Mouse (Mus musculus) stomach, embryonic 15.5 days (tissue): ENCODE measurements around the gene Epha4. TPM values are rescaled to one million over a fixed set of nuclear protein-coding genes. Genes with fewer than 3 reads are reported as not detected.

Source experiments
- ATAC-seq: fragments of 200-750 bp; cut with Nextera tagmentation; 2 replicates; pipeline ENCODE4 v1.8.0; 2017; ENCODE audit warnings: low read depth, moderate number of reproducible peaks, moderate TSS enrichment; ENCODE audit not compliant: insufficient read depth, low FRiP score
- H3K27ac ChIP-seq: fragments of 300-500 bp; sonication (generic); 2 replicates; pipeline ENCODE4 v1.5.1; 2015; ENCODE audit warnings: mild to moderate bottlenecking, inconsistent platforms
- H3K27me3 ChIP-seq: fragments of 300-500 bp; sonication (generic); replicated peaks from 2 replicates; pipeline ENCODE4 v1.6.1; 2015; ENCODE audit warnings: inconsistent platforms
- H3K36me3 ChIP-seq: fragments of 300-500 bp; sonication (generic); 2 replicates; pipeline ENCODE4 v1.6.1; 2015; ENCODE audit warnings: inconsistent platforms
- H3K4me1 ChIP-seq: fragments of 300-500 bp; sonication (generic); 2 replicates; pipeline ENCODE4 v1.6.1; 2015; ENCODE audit warnings: inconsistent platforms
- H3K4me2 ChIP-seq: fragments of 300-500 bp; sonication (generic); 2 replicates; pipeline ENCODE4 v1.6.1; 2015; ENCODE audit warnings: mild to moderate bottlenecking, inconsistent platforms
- H3K4me3 ChIP-seq: fragments of 300-500 bp; sonication (generic); replicated peaks from 2 replicates; pipeline ENCODE4 v1.5.1; 2015; ENCODE audit warnings: inconsistent platforms
- H3K9ac ChIP-seq: fragments of 300-500 bp; sonication (generic); 2 replicates; pipeline ENCODE4 v1.6.1; 2015; ENCODE audit warnings: inconsistent platforms
- H3K9me3 ChIP-seq: fragments of 300-500 bp; sonication (generic); 2 replicates; pipeline ENCODE4 v1.6.1; 2016; ENCODE audit warnings: inconsistent platforms
- WGBS: fragments of 180-500 bp; shearing (Covaris S2); methylation state at CpG from one replicate; pipeline ENCODE4 v1.1.7; 2015; 5-methylcytosine and 5-hydroxymethylcytosine counted together
- polyA plus RNA-seq: library from polyadenylated mRNA; unstranded; fragments of >200 nt; fragmentation: Nextera tagmentation; extraction: Ambion mirVana; gene quantifications from 2 replicates; pipeline ENCODE4 v1.2.1, GENCODE M21; 2015

The Epha4 gene
- polyA plus RNA-seq, 1 experiment from 2014 or later = 11.8 TPM

DNA sequence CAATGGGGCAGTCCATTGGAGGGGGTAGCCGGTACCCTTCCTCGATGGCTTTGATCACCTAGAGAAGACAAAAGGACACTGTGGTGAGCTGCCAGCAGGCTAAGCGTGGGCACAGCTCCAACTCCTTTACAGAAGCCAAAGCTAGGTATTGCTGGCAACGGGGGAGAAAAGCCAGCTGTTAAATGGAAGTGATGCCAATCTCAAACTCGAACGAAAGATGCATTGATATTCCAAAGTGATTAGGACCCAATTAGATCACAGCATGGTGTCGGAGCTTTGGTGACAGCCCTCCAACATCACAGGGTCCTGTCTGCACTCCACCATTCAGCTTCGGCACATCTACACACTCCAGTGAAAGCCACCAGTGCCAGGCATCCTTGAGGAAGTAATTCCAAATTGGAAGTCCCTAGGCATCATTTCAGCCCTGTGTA is 137.3 kb downstream of the Epha4 start:
- H3K4me3 ChIP-seq = no peak overlapping the region
- WGBS = 91% methylated on average over 8 of the region's 8 CpGs
- no peak overlapping the region for H3K27ac ChIP-seq
- H3K9me3 ChIP-seq = no peaks in the 10 kb centered on the region
- no peaks in the 10 kb centered on the region for H3K4me1 ChIP-seq
- H3K4me2 ChIP-seq = no peak overlapping the region
- no peaks in the 10 kb centered on the region; the same call in 1 of the 2 replicates for H3K36me3 ChIP-seq
- H3K27me3 ChIP-seq = no peaks in the 10 kb centered on the region
- ATAC-seq = no peak
- no peak overlapping the region for H3K9ac ChIP-seq

GRCm38 (mm10) chr1:77374054-77374453 is 140.8 kb downstream of the Epha4 start:
- Histone ChIP-seq H3K9me3 (no peaks in the 10 kb centered on the region), H3K27ac (no peak overlapping the region), H3K4me3 (no peak overlapping the region), H3K27me3 (no peaks in the 10 kb centered on the region), H3K36me3 (no peaks in the 10 kb centered on the region; the same call in 1 of the 2 replicates), H3K4me2 (no peak overlapping the region), H3K4me1 (no peaks in the 10 kb centered on the region), H3K9ac (no peak overlapping the region)
- ATAC-seq = no peak
- 90% methylated on average over 3 of the region's 5 CpGs for WGBS

- no peaks in the 10 kb centered on the region for H3K9me3 ChIP-seq
- H3K4me1 ChIP-seq = no peaks in the 10 kb centered on the region
- no peak overlapping the region for H3K27ac ChIP-seq
- H3K27me3 ChIP-seq = no peaks in the 10 kb centered on the region
- H3K36me3 ChIP-seq = peaks cover 4% of the 10 kb centered on the region; the same call in 1 of the 2 replicates
- WGBS = 86% methylated on average over 7 of the region's 7 CpGs
- H3K4me2 ChIP-seq = no peak overlapping the region
- H3K9ac ChIP-seq = no peak overlapping the region
- no peak for ATAC-seq
- no peak overlapping the region for H3K4me3 ChIP-seq
Observed at GRCm38 (mm10) chr1:77370921-77371320, 144.0 kb downstream of the Epha4 start.

- WGBS = 73% methylated on average over 18 of the region's 18 CpGs
- no peaks in the 10 kb centered on the region for H3K27me3 ChIP-seq
- no peak overlapping the region for H3K27ac ChIP-seq
- peaks cover 4% of the 10 kb centered on the region; the same call in 1 of the 2 replicates for H3K36me3 ChIP-seq
- no peak overlapping the region for H3K4me2 ChIP-seq
- no peak overlapping the region for H3K9ac ChIP-seq
- no peaks in the 10 kb centered on the region for H3K9me3 ChIP-seq
- no peak for ATAC-seq
- no peak overlapping the region for H3K4me3 ChIP-seq
- no peaks in the 10 kb centered on the region for H3K4me1 ChIP-seq
Observed at GRCm38 (mm10) chr1:77369255-77369837, 145.5 kb downstream of the Epha4 start.

DNA sequence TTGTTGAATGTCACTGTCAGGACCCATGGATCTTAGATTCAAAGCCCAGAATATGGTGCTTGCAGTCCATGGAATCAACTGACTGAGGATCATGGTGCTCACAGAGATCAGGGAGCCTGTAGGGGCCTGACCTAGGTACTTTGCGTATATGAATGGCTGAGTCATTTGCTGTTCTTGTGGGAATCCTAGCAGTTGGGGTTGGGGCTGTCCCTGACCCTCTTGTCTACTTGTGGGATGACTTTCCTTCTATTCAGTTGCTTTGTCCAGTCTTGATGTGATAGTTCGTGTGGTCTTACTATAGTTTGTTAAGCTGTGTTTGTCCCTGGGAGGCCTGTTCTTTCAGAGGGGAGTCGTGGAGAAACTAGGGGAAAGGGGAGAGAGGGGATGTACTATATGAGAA is 149.0 kb downstream of the Epha4 start:
- no peak overlapping the region for H3K27ac ChIP-seq

DNA sequence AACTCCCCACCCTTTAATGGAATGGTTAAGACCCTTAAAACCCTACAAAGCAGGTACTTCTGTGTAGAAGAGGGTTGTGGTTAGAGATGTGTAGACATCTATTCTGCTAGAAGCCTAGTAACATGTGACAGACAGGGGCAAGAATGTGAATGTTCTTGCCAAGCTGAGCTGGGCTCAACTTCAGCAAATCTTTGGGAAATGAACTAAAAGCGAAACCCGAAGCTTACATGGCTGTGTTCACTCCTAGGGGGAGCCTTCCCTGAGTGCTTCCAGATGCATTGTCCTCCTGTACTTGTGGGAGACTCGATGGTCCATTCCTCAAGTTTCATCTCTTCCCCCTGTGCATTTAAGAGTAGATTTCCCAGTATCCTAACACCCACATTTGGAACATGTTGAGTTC is 150.3 kb downstream of the Epha4 start:
- Histone ChIP-seq H3K9ac (no peak overlapping the region), H3K27ac (no peak overlapping the region), H3K9me3 (no peaks in the 10 kb centered on the region), H3K4me1 (no peaks in the 10 kb centered on the region), H3K27me3 (no peaks in the 10 kb centered on the region), H3K4me3 (no peak overlapping the region), H3K36me3 (0 out of 2 replicates have a peak, but pooled peaks cover 4% of the 10 kb centered on the region), H3K4me2 (no peak overlapping the region)
- WGBS = 78% methylated on average over 3 of the region's 3 CpGs
- no peak for ATAC-seq

More for the DNA sequence above, 149.0 kb downstream of the Epha4 start:
- Histone ChIP-seq H3K27me3 (no peaks in the 10 kb centered on the region), H3K9ac (no peak overlapping the region), H3K4me1 (no peaks in the 10 kb centered on the region), H3K4me2 (no peak overlapping the region), H3K36me3 (0 out of 2 replicates have a peak, but pooled peaks cover 4% of the 10 kb centered on the region), H3K9me3 (no peaks in the 10 kb centered on the region), H3K4me3 (no peak overlapping the region)
- 71% methylated on average over 3 of the region's 3 CpGs for WGBS
- ATAC-seq = no peak

- Histone ChIP-seq H3K4me2 (no peak overlapping the region), H3K27ac (no peak overlapping the region), H3K9ac (no peak overlapping the region), H3K4me3 (no peak overlapping the region), H3K9me3 (no peaks in the 10 kb centered on the region), H3K4me1 (no peaks in the 10 kb centered on the region), H3K27me3 (no peaks in the 10 kb centered on the region), H3K36me3 (0 out of 2 replicates have a peak, but pooled peaks cover 4% of the 10 kb centered on the region)
- WGBS = 79% methylated on average over 1 of the region's 1 CpGs
- no peak for ATAC-seq
Observed at GRCm38 (mm10) chr1:77363848-77364247, 151.0 kb downstream of the Epha4 start.

- Histone ChIP-seq H3K4me1 (no peaks in the 10 kb centered on the region), H3K9ac (no peak overlapping the region), H3K27ac (no peak overlapping the region), H3K4me2 (no peak overlapping the region), H3K36me3 (no peaks in the 10 kb centered on the region), H3K9me3 (no peaks in the 10 kb centered on the region), H3K27me3 (no peaks in the 10 kb centered on the region), H3K4me3 (no peak overlapping the region)
- ATAC-seq = no peak
- WGBS = 74% methylated on average over 4 of the region's 4 CpGs
Observed at GRCm38 (mm10) chr1:77346459-77346858, 168.4 kb downstream of the Epha4 start.

DNA sequence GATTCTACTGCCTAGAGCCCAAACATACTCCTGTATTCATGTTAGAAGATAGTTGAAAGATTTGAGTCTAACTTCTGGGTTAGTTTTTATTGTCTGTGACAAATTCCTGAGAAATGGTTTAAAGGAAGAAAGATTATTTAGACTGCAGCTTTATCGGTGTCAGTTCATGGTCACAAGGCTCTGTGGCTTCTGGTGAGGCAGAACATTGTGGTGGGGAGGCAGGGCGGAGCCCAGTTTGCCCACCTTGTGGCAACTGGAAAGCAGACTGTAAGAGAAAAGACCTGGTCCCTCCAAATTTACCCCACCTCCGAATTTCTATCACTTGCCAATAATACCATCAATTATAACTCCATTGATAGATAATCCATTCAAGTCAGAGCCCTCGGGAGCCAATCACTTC is 171.1 kb downstream of the Epha4 start:
- H3K4me1 ChIP-seq = no peaks in the 10 kb centered on the region
- H3K36me3 ChIP-seq = no peaks in the 10 kb centered on the region
- WGBS = 82% methylated on average over 4 of the region's 4 CpGs
- no peak overlapping the region for H3K4me2 ChIP-seq
- no peaks in the 10 kb centered on the region for H3K9me3 ChIP-seq
- H3K27me3 ChIP-seq = no peaks in the 10 kb centered on the region
- no peak overlapping the region for H3K4me3 ChIP-seq
- ATAC-seq = no peak
- no peak overlapping the region for H3K27ac ChIP-seq
- H3K9ac ChIP-seq = no peak overlapping the region

DNA sequence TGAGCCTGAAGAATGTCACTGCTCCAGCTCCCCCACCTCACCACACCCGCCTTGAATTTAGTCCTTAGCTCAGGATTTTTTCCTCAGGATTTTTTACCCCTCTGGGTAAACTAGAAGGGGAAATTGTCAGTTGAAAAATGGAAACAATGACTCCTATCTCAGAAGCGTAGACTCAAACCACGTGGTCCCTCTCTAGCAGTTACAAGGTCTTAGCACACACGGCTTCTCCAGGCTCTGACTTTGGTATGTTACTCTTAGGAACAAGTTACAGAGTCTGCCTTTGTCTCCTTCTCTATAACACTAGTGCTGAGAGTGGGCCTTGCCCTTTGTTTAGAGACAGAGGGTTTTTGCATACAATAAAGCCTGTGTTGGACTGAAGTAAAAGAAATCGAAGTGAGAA is 175.2 kb downstream of the Epha4 start:
- H3K9me3 ChIP-seq = no peaks in the 10 kb centered on the region
- no peaks in the 10 kb centered on the region for H3K27me3 ChIP-seq
- H3K27ac ChIP-seq = no peak overlapping the region
- H3K4me1 ChIP-seq = no peaks in the 10 kb centered on the region
- no peak overlapping the region for H3K9ac ChIP-seq
- H3K4me2 ChIP-seq = no peak overlapping the region
- no peak for ATAC-seq
- no peaks in the 10 kb centered on the region for H3K36me3 ChIP-seq
- 68% methylated on average over 5 of the region's 5 CpGs for WGBS
- H3K4me3 ChIP-seq = no peak overlapping the region

- no peak overlapping the region; the same call in 1 of the 2 replicates for H3K27ac ChIP-seq
- 25% methylated on average over 6 of the region's 6 CpGs for WGBS
- no peak for ATAC-seq
Observed at GRCm38 (mm10) chr1:77338346-77338745, 176.5 kb downstream of the Epha4 start.

GRCm38 (mm10) chr1:77336937-77337336 is 178.0 kb downstream of the Epha4 start:
- Histone ChIP-seq H3K9ac (no peak overlapping the region), H3K4me2 (no peak overlapping the region)

More at GRCm38 (mm10) chr1:77338346-77338745, 176.5 kb downstream of the Epha4 start:
- Histone ChIP-seq H3K9ac (no peak overlapping the region), H3K27me3 (no peaks in the 10 kb centered on the region), H3K4me2 (no peak overlapping the region), H3K4me3 (no peak overlapping the region), H3K9me3 (no peaks in the 10 kb centered on the region), H3K4me1 (no peaks in the 10 kb centered on the region), H3K36me3 (no peaks in the 10 kb centered on the region)

More at GRCm38 (mm10) chr1:77336937-77337336, 178.0 kb downstream of the Epha4 start:
- ATAC-seq = no peak
- no peaks in the 10 kb centered on the region for H3K27me3 ChIP-seq
- no peaks in the 10 kb centered on the region for H3K9me3 ChIP-seq
- H3K4me1 ChIP-seq = no peaks in the 10 kb centered on the region
- H3K4me3 ChIP-seq = no peak overlapping the region
- H3K36me3 ChIP-seq = no peaks in the 10 kb centered on the region
- no peak overlapping the region for H3K27ac ChIP-seq
- WGBS = 54% methylated on average over 7 of the region's 7 CpGs
